Mouse (Mus musculus) adrenal gland, adult 18-20 months (tissue): ENCODE data around the gene Gm21985. TPM values are rescaled to one million over a fixed set of nuclear protein-coding genes. Genes with fewer than 3 reads are reported as not detected.
A peak's percentile ranks its signal among the peaks of the same experiment; 100 is the strongest.

Source experiments
- DNase-seq, 2 experiments: peaks; one replicate each; pipeline ENCODE4 v3.0.0; 2021 to 2022; ENCODE audit warnings: low spot score in 2 of 2
- long read RNA-seq, 2 experiments: library from polyadenylated mRNA; stranded (forward); transcript quantifications; one replicate each; pipeline ENCODE4 v2.0.0; 2021
- total RNA-seq, 2 experiments: library from RNA; stranded (reverse); gene quantifications; 1 replicate in 1 of 2; 2 replicates in 1 of 2; pipeline ENCODE4 v1.2.3; 2021

Gm21985 gene
- under 1 TPM in 1 of 2 experiments, not detected in 1; 0.38 TPM for total RNA-seq
- long read RNA-seq, experiment 1, partial matches to known transcripts: 0 of 1 reads
- long read RNA-seq, experiment 1, other reads (novel, unspliced or antisense): 1 of 1 reads
- long read RNA-seq, experiment 2, partial matches to known transcripts: 0 of 4 reads
- long read RNA-seq, experiment 2, other reads (novel, unspliced or antisense): 4 of 4 reads

DNA sequence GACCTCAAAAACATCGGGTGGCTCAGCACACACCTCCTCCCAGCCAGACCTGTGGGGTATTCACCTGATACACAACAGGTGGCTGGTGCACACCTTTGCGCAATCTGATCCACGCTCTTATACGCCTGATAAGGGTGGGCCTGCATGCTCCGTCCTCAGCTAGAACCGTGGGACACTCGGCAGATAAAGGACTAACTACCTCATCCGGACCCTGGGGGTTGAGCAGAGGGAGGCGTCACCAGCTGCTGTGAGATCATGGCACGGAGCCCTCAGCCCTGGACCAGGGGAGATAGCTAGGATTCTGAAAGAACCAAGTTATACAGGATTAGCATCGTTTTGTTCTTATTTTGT is at the start of gene Gm21985:
Gm21985 (plus strand) TSS at position 73 of the 351 bp plus-strand sequence.
- peak; percentile 38 to 44 for DNase-seq

- no peak for DNase-seq
These were observed 48.5 kb upstream of the Gm21985 start for GRCm38 (mm10) chr2:112217614-112218013.

- DNase-seq: no peak
These were observed 45.2 kb upstream of the Gm21985 start for GRCm38 (mm10) chr2:112220880-112221279.

GRCm38 (mm10) chr2:112222607-112223006 is 43.5 kb upstream of the Gm21985 start:
- DNase-seq: no peak

DNA sequence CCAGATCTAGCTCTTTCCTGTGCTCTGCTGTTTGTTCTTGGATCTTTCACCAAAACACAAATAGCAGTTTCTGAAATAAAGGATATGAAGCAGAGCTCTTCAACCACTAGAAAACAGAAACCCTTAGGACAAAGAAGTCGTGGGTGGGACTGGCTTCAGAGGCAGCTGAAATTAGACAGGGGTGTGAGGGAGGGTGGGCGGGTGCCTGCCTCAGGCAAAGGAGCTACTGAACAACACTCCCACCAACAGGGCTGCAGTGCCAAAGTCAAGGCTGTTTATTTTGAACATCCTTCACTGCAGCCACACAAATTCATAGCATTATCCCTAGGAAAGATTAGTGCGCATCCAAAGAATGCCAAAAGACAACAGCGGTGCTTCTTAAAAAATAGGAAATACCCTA is 41.8 kb upstream of the Gm21985 start:
- DNase-seq: no peak

GRCm38 (mm10) chr2:112232623-112233022 is 33.5 kb upstream of the Gm21985 start:
- no peak for DNase-seq

DNA sequence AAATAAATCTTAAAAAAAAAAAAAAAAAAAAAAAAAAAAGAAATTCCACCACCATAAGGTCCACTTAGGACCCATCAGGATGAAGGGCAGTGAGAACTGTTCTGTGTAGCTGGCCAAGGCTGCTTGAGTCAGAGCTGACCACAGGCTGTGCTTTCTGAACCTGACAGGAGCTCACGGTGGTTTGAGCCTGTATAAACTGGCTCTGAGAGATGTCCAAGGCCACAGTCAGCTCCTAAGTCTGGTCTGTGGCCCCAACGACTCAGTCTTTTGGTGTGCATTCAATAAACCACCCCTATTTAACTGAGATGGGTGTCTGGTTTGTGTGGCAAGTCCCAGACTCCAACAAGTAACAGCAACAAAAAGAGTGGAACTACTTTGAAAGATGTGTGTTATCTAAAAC is 29.5 kb upstream of the Gm21985 start:
- no peak for DNase-seq

DNA sequence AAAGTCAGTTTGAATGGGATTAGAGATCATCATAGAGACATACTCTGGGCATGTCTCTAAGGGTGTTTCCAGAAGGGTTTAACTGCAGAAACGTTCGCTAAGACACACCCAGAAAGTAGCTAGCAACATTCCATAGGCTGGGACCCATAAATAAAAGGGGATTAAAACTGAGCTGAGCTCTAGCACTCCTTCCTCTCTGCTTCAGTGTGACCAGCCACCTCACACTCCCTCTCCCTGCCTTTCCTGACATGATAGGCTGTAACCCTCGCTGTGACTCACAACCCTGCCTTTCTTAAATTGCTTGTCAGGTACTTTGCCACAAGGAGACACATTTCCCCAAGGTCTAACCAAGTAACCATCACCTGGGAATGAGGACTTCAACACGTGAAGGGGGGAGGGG is 28.1 kb upstream of the Gm21985 start:
- DNase-seq: no peak

GRCm38 (mm10) chr2:112239212-112239934 is 26.7 kb upstream of the Gm21985 start, which contains the start of gene Lpcat4:
Lpcat4 (plus strand) TSS chr2:112239468.
- DNase-seq: peak; percentile 88 to 92

- no peak for DNase-seq
These were observed 26.0 kb upstream of the Gm21985 start for GRCm38 (mm10) chr2:112239935-112240721.

DNA sequence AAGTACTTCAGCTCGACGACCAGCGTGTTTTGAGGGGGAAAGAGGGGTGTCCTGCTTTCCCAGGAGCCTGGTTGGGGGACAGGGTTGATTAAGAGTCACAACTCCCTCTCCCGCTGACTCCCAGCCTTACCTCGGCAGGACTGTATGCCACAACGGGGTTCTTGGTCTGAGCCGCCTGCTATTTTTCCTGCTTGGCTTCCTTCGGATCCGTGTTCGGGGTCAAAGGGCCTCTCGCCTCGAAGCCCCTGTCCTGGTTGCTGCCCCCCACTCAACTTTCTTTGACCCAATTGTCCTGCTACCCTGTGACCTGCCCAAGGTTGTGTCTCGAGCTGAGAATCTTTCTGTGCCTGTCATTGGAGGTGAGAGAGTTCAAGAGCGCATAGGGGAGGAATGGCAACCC is 24.3 kb upstream of the Gm21985 start:
- DNase-seq: no peak

DNA sequence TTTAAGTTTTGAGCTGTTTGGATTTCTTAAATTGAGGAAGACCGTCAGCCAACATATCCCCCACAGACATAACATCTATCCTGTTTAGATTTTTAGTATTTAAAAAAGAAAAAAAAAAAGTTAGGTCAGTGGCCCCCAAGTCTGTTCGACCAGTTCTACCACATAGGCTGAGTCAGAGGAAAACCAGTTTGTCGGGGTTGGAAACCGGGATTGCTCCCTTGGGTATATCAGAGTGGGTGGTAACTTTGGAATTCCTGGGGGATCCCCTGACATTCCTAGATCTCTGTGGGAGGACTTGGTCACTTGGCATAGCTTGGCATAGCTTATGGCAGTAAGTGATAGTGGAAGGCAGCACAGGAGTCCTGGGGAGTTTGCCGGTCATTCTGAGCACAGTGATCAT is 20.8 kb upstream of the Gm21985 start:
- no peak for DNase-seq

DNA sequence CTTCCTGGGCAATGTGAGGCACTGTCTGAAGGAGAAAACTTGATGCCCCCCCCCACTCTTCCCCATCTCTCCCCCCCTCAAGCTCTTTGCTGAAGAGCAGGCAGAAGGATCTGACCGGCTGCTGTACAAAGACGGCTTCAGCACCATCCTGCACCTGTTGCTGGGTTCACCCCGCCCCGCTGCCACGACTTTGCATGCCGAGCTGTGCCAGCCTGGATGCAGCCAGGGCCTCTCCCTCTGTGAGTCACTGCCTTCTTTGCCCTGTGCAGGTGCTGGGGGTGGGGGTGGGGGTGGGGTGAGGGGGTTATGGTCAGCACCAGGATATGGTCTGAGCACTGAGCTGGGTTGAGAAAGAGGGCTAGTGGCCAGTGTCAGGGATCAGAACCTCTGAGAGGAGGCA is 19.9 kb upstream of the Gm21985 start:
- DNase-seq: no peak

- DNase-seq: no peak
These were observed 18.8 kb upstream of the Gm21985 start for GRCm38 (mm10) chr2:112247323-112247722.

- no peak for DNase-seq
These were observed 16.2 kb upstream of the Gm21985 start for GRCm38 (mm10) chr2:112249780-112250453.

DNA sequence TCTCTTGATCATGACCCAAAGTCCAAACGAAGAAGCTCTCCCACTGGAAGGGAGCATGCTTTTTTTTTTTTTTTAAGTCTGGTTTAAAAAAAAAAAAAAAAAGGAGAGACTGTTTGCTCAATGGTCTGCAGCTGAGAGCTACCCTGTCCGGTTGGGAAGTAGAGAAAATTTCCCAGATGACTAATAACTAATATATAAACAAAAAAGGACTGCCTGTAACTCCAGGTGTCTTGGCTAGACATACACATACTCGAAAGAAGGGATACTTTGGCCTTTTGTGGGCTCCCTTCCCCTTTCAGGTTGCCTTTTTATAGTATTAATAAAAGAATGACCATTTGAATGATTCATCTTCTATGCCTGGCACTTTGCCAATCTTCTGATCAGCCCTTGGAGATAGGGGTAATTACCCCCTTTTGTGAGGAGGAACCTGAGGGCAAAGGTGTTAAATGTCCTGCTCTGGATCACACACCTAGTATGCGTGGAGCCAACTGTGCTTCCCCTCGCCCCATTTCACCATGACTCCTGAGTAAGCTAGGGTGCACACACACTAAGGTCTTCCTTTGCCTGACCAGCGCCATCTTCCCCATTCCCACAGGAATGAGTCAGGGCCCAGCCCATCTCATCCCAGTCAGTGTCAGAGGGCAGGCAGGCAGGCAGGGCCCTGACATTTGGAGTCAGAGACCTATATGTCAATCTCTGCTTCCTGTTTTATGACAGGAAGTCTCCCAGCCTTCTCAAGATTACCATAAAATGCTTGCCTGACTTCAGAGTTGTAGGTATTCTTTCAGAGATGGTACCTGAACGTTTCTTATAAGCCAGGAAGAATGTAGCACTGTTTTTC is 11.2 kb upstream of the Gm21985 start:
- DNase-seq: no peak

DNA sequence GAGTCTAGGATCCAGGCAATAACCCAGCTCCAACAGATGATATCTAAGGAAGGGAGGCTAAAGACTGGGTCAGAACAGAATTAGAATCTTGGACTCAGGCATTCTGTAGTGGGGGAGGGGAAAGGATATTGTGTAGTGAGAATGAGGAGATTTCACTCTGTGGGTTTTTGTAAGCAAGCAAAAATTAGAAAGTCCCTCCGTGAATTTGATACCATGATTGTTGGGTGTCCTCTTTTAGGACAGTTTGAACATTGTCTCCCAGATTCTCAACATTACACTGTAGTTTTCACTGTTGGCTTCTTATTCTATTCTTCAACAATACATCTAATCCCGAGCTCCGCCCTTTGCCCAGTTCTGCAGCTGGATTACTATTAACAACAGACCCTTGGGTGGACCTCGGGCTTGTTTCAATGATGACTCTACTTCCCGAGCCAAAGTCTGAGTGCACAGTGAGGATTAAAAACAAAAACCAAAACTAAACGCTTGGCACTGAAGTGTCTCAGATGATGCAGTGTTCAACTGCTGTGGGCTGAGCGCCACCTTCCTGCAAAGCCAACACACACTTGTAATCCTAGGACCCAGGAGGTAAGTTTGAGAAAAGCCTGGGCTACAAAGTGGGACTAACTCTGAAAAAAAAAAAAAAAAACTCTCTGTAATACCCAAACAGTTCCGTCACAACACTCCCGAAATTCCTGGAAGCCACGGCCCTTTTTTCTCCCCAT is 6.7 kb upstream of the Gm21985 start, which contains the start of gene Nutm1:
Nutm1 (minus strand) TSS at position 51 of the 722 bp plus-strand sequence.
- DNase-seq: no peak

- DNase-seq: peak; percentile 75 to 86
These were observed 4.1 kb upstream of the Gm21985 start, which contains the start of gene Nop10 for GRCm38 (mm10) chr2:112261748-112262653. Nop10 (plus strand) TSS chr2:112261926.
